Mouse (Mus musculus) heart, postnatal 25 days (tissue): ENCODE measurements around the gene Gm11011. TPM values are rescaled to one million over a fixed set of nuclear protein-coding genes. Genes with fewer than 3 reads are reported as not detected.
"Not testable (repeated sequence)": the region's sequence is repeated elsewhere in the genome, so short reads cannot be mapped to it uniquely, and the experiment has no call there.

ENCODE experiments used
- DNase-seq: peaks from one replicate; pipeline ENCODE4 v3.0.0; 2022; ENCODE audit warnings: low spot score
- intact Hi-C: fragments of 180-260 bp; cut with DNase I; formaldehyde crosslinking; loops from one replicate; pipeline ENCODE4 v1.15.1; 2025
- total RNA-seq, 2 experiments: library from RNA; stranded (reverse); gene quantifications; 2 replicates each; pipeline ENCODE4 v1.2.3; 2021

Gene Gm11011
- total RNA-seq: not detected

- intact Hi-C loops, DNase-seq: not testable (repeated sequence)
These were observed at the start of gene Gm11011 for GRCm38 (mm10) chr2:169587645-169588044. Gene Gm11011 (minus strand): TSS chr2:169587745.

DNA sequence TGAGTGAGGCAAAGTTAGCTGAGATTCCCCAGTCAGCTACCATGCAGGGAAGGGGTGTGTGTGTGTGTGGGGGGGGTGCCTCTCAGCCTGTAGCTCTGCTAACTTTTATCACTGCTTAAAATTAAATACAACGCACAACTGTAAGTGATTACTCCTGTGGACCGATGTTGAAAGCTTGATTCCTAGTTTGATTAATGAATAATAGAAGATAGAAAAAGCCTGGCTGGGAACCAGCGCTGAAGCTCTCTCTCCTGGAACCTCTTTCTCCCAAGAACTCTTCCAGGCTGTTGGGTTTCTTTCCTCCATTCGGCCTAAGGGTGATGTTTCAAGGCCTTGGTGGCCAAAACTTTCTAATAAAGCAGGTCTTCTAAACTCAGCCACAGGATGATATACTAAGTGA lies 48.9 kb upstream of the Gm11011 start:
- intact Hi-C loops: no loop called here
- no peak for DNase-seq

DNA sequence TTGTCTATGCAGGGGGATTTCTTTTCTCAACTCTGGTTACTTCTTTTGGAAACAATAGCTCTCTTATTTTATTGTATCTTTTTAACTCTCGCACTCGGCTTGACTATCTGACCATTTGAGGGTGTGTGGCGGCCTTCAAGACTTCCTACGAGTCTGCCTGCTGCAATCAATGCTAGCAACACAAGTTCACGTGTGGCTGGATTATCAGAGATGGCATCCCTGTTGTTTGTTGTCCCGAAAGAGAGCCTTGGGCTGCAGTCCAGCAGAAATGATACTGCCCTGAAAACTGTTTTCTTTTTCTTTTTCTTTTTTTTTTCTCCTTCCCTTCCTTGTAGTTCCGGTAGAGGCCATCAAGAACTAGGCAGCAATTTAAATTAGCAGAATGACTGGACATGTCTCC lies 47.9 kb upstream of the Gm11011 start:
- DNase-seq: no peak

GRCm38 (mm10) chr2:169634619-169635382 lies 47.3 kb upstream of the Gm11011 start:
- intact Hi-C loops: loop anchor here (5.0 kb wide), 2 partner anchors 32 to 212 kb away; no protein-coding TSS in a partner anchor
- DNase-seq: no peak

More for the DNA sequence above, 47.9 kb upstream of the Gm11011 start:
- intact Hi-C loops: no loop called here

GRCm38 (mm10) chr2:169633491-169634289 lies 46.1 kb upstream of the Gm11011 start:
- DNase-seq: peak; percentile 17
- intact Hi-C loops: loop anchor here (2.0 to 5.0 kb wide), 4 partner anchors 34 to 214 kb away; no protein-coding TSS in a partner anchor

DNA sequence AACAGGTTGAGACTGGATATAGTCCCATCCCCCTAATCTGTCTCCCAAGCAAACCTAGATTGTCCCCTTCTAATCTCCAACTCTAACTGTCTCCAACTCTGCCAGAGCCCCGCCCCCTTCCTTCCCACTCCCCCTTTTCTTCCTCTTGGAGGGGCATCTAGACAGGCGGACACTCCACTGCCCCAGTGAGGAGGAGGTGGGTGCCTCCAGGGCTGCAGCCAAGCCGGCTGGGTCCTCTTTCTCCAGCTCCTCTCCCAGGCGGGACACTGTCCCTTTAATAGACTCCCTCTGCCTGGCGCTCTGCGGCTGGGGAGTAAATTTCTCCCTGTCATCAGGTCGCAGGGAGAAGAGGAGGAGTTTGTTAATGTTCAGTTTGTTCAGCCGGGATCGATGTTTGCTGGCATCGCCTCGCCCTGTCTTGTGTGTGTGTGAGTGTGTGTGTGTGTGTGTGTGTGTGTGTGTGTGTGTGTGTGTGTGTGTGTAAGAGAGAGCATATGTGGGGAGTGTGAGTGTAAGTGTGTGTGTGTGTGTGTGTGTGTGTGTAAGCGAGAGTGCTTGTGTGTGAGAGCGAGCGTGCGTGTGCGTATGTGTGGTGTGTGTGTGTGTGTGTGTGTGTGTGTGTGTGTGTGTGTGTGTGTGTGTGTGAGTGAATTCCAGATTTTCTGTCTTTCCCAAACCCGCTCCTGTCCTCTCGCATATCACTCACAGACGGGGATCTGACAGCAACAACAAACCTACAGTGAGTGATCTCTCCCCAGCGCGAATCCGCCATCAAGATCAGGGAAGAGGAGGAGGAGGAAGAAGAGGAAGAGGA lies 45.0 kb upstream of the Gm11011 start, which contains the start of gene Tshz2:
TSS of gene Tshz2 (plus strand) at position 676 of the 814 bp plus-strand sequence.
- peak; percentile 61 for DNase-seq
- intact Hi-C loops: loop anchor here (2.0 to 5.0 kb wide), 4 partner anchors 35 to 215 kb away; no protein-coding TSS in a partner anchor

- intact Hi-C loops: loop anchor here (5.0 kb wide), 2 partner anchors 37 to 217 kb away; no protein-coding TSS in a partner anchor
- no peak for DNase-seq
These were observed 42.5 kb upstream of the Gm11011 start for GRCm38 (mm10) chr2:169630070-169630469.

DNA sequence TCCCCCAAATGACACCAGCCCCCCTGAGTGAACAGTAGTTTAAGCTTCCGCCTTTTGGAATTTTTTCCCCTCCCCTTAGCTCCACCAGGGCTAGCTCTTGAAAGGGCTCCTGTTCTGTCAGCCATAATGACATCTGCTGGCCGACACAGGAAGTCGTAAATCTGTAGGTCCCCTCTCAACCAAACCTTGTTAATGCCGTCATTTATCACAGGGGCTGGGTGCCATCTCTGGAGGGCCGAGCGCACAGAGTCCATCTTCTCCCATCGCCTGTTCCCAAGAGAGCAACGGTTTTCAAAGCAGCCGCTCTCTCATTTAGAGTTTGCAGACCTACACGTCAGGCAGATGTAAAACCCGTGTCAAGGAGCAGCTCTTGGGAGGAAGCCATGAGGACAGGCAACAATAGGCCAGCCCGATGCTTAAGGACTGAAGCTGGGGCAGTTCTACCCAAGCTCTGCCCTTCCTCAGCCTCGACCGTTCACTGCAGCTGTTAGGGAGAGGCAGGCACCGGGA lies 33.7 kb upstream of the Gm11011 start:
- intact Hi-C loops: no loop called here
- no peak for DNase-seq

DNA sequence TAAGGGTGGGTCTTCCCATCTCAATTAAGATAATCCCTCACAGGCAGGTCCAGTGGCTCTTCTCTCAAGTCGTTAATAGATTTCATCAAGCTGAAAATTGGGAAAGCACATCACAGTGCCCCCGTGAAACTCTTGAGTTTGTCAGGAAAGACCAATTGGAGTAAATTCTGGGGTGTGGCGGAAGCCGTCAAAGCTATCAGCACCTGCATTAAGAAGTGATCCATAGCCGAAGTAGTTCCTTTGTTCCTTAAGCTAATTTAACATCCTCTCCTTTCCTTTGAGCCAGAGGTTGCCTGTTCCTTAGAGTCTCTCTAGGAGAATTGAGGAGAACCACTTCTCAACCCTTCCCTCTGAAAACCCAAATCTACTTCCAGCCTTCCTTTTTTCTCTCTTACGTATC lies 28.5 kb upstream of the Gm11011 start:
- intact Hi-C loops: no loop called here
- DNase-seq: no peak

GRCm38 (mm10) chr2:169614683-169615082 lies 27.1 kb upstream of the Gm11011 start:
- intact Hi-C loops: no loop called here

DNA sequence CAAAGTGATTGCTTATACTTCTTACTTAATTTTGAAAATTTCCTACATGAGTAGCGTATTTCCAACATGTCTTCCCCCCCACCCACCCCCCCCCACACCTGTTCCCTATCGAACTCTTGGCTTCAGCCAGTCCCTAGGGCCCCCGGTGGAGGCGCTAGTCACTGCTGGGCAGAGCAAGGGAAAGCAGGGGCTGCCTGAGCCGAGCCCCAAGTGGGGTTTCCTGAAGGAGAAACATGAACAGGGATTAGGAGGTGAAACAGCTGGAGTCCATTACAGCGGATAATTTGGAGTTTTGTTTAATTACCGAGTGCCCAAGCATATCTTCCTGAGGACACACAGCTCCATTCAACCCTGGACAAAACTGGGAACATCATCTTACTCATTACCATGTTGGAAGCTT lies 24.0 kb upstream of the Gm11011 start:
- DNase-seq: no peak
- intact Hi-C loops: no loop called here

More at GRCm38 (mm10) chr2:169614683-169615082, 27.1 kb upstream of the Gm11011 start:
- no peak for DNase-seq

DNA sequence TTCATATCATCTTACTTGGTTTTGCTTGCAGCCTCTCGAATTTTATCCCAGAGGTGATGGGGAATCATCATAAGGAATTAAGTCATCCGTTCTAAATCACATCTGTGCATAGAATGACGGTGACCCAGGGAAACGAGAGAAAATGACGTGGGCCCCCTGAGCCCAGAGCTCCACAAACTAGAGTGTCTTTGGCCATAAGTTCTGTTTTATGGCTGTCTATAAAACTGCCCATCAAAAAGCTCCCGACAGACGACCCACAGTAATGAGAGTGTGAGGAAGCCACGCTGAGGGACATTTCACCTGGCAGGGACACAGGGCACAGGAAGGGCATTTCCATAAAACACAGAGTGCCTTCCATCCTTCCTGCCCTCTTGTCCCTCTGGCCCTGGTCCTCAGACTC lies 23.3 kb upstream of the Gm11011 start:
- intact Hi-C loops: no loop called here
- no peak for DNase-seq

GRCm38 (mm10) chr2:169609956-169610355 lies 22.4 kb upstream of the Gm11011 start:
- intact Hi-C loops: no loop called here

DNA sequence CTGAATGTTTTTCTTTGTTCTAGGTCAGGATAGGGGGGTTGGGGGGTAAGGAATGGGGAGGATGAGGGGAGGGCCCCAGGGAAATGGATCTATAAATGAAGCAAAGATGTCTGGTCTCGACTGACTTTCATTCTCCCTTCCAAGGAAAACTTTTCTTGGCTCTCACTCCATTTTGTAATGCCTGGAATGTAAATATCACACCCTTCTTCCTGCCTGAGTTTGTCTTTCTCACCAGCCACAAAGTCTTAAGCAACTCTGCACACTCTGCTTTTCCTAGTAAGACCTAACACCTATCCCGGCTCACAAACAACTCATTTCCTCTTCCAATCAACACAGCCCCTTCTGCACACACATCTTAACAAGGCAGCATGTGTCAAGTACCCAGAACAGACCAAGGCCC lies 20.2 kb upstream of the Gm11011 start:
- intact Hi-C loops: no loop called here

More at GRCm38 (mm10) chr2:169609956-169610355, 22.4 kb upstream of the Gm11011 start:
- no peak for DNase-seq

GRCm38 (mm10) chr2:169606901-169607678 lies 19.5 kb upstream of the Gm11011 start:
- intact Hi-C loops: no loop called here
- no peak for DNase-seq

More for the DNA sequence above, 20.2 kb upstream of the Gm11011 start:
- DNase-seq: no peak

GRCm38 (mm10) chr2:169600163-169600562 lies 12.6 kb upstream of the Gm11011 start:
- DNase-seq: no peak
- intact Hi-C loops: no loop called here

DNA sequence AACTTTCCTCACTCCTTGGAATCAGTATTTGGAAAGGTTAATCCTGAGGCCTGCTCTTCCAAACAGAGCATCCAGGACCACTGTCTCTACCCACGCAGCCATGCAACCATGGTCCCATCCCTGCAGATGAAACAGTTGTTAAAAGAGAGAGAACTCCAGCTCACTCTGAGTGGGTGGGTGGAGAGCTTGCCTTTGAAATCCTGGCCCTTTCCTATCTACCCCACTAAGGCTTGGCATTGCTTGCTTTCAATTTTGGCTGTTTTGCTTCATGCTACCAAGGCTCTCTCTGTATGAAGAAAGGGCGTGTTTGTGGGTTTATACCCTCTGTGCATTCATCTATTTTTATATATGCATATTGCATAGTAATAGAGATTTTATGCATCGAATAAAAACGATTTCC lies 12.0 kb upstream of the Gm11011 start:
- intact Hi-C loops: no loop called here
- DNase-seq: no peak

DNA sequence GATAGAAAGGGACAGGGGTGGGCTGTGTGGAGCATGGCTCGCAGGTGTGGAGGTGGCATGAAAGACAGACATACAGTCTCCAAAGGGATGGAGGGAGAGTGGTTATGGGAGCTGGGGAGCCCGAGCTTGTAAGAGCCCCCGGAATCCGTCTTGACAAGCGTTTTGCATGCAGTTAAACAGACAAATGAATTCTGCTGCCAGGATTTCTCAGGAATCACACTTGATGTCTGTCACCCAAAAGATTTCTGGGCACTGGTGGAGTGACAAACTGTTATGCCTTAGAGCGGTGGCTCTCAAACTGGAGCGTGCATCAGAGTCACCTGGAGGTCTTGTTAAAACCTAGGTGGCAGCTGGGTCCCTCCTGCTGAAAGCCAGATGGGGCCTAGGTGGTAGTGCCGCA lies 10.4 kb upstream of the Gm11011 start:
- DNase-seq: no peak
- intact Hi-C loops: no loop called here

GRCm38 (mm10) chr2:169597357-169597756 lies 9.8 kb upstream of the Gm11011 start:
- intact Hi-C loops: no loop called here
- DNase-seq: no peak
